Mouse (Mus musculus): ENCODE results near the gene Map3k4.

GRCm38 (mm10) chr17:12206248-12206647 lies 112.3 kb downstream of the Map3k4 start:
- no peak for TF ChIP-seq POLR2A (IDR thresholded peaks at IDR 0.05; ENCODE audit: borderline replicate concordance, control insufficient read depth, low read depth, low read length)
- TF ChIP-seq CTCF (IDR thresholded peaks at IDR 0.05; ENCODE audit: control insufficient read depth, insufficient read depth, low read length) = no peak
